Mouse (Mus musculus) forebrain, embryonic 12.5 days (tissue): Measurements from ENCODE around the gene Itsn1. TPM values are rescaled to one million over a fixed set of nuclear protein-coding genes. Genes with fewer than 3 reads are reported as not detected.

Experiments
- ATAC-seq: fragments of 200-750 bp; cut with Nextera tagmentation; 2 replicates; pipeline ENCODE4 v1.8.0; 2017; ENCODE audit warnings: moderate TSS enrichment; ENCODE audit not compliant: low FRiP score
- H3K27ac ChIP-seq: fragments of 300-500 bp; sonication (generic); 2 replicates; pipeline ENCODE4 v1.5.1; 2016; ENCODE audit warnings: mild to moderate bottlenecking
- H3K27me3 ChIP-seq: fragments of 300-500 bp; sonication (generic); 2 replicates; pipeline ENCODE4 v1.6.1; 2016; ENCODE audit warnings: mild to moderate bottlenecking
- H3K36me3 ChIP-seq: fragments of 300-500 bp; sonication (generic); replicated peaks from 2 replicates; pipeline ENCODE4 v1.6.1; 2016; ENCODE audit warnings: mild to moderate bottlenecking
- H3K4me1 ChIP-seq: fragments of 300-500 bp; sonication (generic); 2 replicates; pipeline ENCODE4 v1.6.1; 2016
- H3K4me2 ChIP-seq: fragments of 300-500 bp; sonication (generic); 2 replicates; pipeline ENCODE4 v1.6.1; 2016; ENCODE audit warnings: mild to moderate bottlenecking, moderate library complexity
- H3K4me3 ChIP-seq: fragments of 300-500 bp; sonication (generic); replicated peaks from 2 replicates; pipeline ENCODE4 v1.5.1; 2016; ENCODE audit warnings: mild to moderate bottlenecking
- H3K9ac ChIP-seq: fragments of 300-500 bp; sonication (generic); 2 replicates; pipeline ENCODE4 v1.6.1; 2016; ENCODE audit warnings: mild to moderate bottlenecking
- H3K9me3 ChIP-seq: fragments of 300-500 bp; sonication (generic); 2 replicates; pipeline ENCODE4 v1.6.1; 2016
- WGBS: fragments of 180-500 bp; shearing (Covaris S2); methylation state at CpG from one replicate; pipeline ENCODE4 v1.1.7; 2016; 5-methylcytosine and 5-hydroxymethylcytosine counted together
- polyA plus RNA-seq: library from polyadenylated mRNA; unstranded; fragments of >200 nt; fragmentation: Nextera tagmentation; extraction: Ambion mirVana; gene quantifications from 2 replicates; pipeline ENCODE4 v1.2.1, GENCODE M21; 2016

Itsn1 gene
- polyA plus RNA-seq, 1 experiment from 2014 or later = 65.4 TPM

DNA sequence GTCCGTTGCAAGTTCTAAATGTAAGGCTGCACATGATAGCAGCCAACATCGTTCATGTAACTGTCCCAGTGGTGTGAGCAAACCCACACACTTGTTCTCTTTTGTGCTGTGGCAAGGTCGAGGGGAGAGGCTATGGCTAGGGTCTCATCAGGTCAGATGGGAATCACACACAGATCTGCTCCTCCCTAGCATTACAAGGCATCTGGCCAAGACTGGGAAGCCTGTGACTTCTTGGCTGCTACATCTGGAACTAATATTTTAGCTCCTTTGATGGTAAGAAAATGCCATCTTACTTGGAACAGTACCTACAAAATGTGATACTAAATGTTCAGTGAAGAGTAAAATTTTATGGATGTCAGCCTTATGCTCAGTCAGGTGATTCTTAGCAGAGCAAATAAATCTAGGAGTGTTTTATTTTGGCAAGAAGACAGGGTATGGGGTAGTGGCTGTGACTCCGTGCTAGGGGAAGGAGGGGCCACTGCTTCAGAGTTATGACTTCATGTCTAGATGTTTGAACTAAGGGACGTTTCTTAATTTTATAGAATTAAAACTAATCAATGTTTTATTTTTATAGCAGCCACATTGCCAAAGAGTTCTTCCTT, 73.5 kb downstream of the Itsn1 start:
- no peak overlapping the region for H3K4me2 ChIP-seq
- WGBS = 81% methylated on average over 5 of the region's 5 CpGs
- H3K9ac ChIP-seq = no peak overlapping the region
- no peak overlapping the region for H3K27ac ChIP-seq
- H3K9me3 ChIP-seq = no peaks in the 10 kb centered on the region
- ATAC-seq = no peak
- H3K4me1 ChIP-seq = no peaks in the 10 kb centered on the region; the same call in 1 of the 2 replicates
- H3K27me3 ChIP-seq = no peaks in the 10 kb centered on the region
- no peak overlapping the region for H3K4me3 ChIP-seq
- H3K36me3 ChIP-seq = peaks cover 55% of the 10 kb centered on the region

DNA sequence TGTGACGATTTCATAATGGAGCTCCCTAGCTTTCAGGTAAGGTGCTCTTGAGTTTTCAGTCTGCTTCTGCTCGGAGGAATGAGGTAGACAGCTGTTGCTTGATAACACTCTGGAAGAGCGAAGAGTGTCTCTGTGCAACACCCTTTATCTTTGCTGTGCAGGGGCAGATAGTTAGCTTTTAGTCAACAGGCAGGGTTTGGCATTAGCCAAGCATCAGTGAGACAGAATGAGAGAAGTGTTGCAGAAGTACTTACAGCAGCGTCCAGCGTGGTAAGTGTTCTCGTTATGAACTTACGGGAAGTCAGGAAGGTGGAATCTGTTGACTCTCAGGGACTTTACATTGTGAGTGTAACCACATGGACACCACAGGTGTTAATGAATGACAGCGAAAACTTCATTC, 75.3 kb downstream of the Itsn1 start:
- H3K4me3 ChIP-seq = no peak overlapping the region
- WGBS = 92% methylated on average over 8 of the region's 8 CpGs

DNA sequence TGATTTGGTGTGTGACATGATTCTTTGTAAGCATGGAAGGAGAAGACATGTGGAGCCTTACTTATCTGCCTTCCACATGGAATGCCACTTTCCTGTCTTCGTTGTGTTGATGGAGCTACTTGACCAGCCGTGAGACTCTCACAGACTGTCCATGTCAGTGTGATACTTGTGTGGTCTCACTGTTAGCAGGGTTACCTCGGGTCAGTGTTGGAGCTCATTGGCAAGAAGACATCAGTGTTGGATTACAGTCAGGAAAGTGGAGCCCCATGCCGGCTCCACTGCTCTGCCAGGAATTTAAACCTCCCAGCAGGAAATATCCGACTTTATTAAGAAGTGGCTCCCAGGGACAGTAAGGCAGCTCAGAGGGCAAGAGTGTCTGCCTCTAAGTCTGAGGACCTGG, 75.8 kb downstream of the Itsn1 start:
- no peak overlapping the region for H3K4me2 ChIP-seq
- H3K36me3 ChIP-seq = peaks cover 59% of the 10 kb centered on the region
- WGBS = 81% methylated on average over 5 of the region's 5 CpGs
- H3K27ac ChIP-seq = no peak overlapping the region
- ATAC-seq = no peak
- no peaks in the 10 kb centered on the region for H3K27me3 ChIP-seq
- H3K9ac ChIP-seq = no peak overlapping the region
- no peaks in the 10 kb centered on the region for H3K4me1 ChIP-seq
- no peaks in the 10 kb centered on the region for H3K9me3 ChIP-seq
- H3K4me3 ChIP-seq = no peak overlapping the region

More for the DNA sequence above, 75.3 kb downstream of the Itsn1 start:
- no peaks in the 10 kb centered on the region for H3K27me3 ChIP-seq
- no peak for ATAC-seq
- no peak overlapping the region for H3K27ac ChIP-seq
- H3K9me3 ChIP-seq = no peaks in the 10 kb centered on the region
- H3K9ac ChIP-seq = no peak overlapping the region
- H3K36me3 ChIP-seq = peaks cover 55% of the 10 kb centered on the region
- H3K4me2 ChIP-seq = no peak overlapping the region
- no peaks in the 10 kb centered on the region for H3K4me1 ChIP-seq

DNA sequence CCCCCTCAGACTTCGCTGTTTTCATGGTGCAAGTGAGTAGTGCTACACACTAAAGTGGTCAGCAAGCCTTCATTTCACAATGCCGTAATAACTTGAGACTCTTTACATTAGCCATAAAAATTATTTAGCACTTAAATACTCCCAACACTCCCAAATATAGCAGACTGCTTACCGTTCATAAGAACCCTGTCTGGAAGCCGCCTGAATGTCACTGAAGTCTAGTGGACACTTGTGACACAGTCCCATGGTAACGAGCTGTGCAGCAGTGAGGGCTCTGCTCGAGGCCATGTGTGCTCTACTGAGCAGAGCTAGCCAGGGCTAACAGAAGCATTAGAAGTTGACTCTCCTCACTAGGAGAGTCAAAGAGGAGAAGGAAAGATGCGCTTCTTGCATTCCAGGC, 81.2 kb downstream of the Itsn1 start:
- Histone ChIP-seq H3K4me1 (no peaks in the 10 kb centered on the region), H3K9me3 (no peaks in the 10 kb centered on the region), H3K9ac (no peak overlapping the region), H3K4me2 (no peak overlapping the region), H3K36me3 (peaks cover 42% of the 10 kb centered on the region), H3K27ac (no peak overlapping the region), H3K4me3 (no peak overlapping the region), H3K27me3 (no peaks in the 10 kb centered on the region)
- ATAC-seq = no peak
- 87% methylated on average over 7 of the region's 7 CpGs for WGBS

DNA sequence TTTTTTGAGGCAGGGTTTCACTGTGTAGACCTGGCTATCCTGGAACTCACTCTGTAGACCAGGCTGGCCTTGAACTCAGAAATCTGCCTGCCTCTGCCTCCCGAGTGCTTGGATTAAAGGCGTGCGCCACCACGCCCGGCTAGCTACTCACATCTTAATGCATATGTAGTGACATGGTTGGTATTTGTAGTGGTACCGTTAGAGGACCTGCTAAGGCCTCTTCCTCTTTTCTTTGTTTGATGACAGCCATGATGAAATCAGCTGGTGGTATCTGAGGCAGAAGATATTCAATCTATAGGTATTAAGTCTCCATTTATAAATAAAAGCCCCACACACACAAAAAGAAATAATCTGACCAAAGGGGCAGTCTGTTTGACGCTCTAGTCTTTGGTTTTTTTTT, 82.3 kb downstream of the Itsn1 start:
- peaks cover 44% of the 10 kb centered on the region for H3K36me3 ChIP-seq
- no peak for ATAC-seq

DNA sequence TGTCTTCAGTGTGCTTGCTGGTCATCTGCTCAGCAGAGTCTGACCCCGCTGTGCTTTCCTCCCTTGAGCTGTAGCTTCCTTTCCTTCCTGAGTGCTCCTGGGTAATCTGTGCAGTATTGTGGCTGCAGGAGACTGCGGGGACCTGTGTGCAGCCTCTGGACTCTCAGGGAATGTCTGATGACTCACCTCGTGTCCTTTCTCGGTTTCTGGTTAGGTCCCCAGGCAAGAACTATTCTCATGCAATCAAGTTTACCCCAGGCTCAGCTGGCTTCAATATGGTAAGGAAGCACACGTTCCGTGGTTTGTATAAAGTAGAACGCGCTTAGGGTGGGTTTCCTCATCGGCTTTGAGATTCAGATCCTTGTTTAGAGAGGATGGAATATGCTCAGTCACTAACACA, 82.8 kb downstream of the Itsn1 start:
- no peak overlapping the region for H3K9ac ChIP-seq
- 94% methylated on average over 9 of the region's 9 CpGs for WGBS
- H3K4me3 ChIP-seq = no peak overlapping the region
- no peaks in the 10 kb centered on the region for H3K9me3 ChIP-seq
- H3K4me2 ChIP-seq = no peak overlapping the region
- H3K4me1 ChIP-seq = no peaks in the 10 kb centered on the region
- ATAC-seq = no peak
- peaks cover 47% of the 10 kb centered on the region for H3K36me3 ChIP-seq
- no peak overlapping the region for H3K27ac ChIP-seq
- no peaks in the 10 kb centered on the region for H3K27me3 ChIP-seq

More for the DNA sequence above, 82.3 kb downstream of the Itsn1 start:
- Histone ChIP-seq H3K4me1 (no peaks in the 10 kb centered on the region), H3K27ac (no peak overlapping the region), H3K27me3 (no peaks in the 10 kb centered on the region), H3K4me3 (no peak overlapping the region), H3K9ac (no peak overlapping the region), H3K4me2 (no peak overlapping the region), H3K9me3 (no peaks in the 10 kb centered on the region)
- WGBS = 90% methylated on average over 7 of the region's 7 CpGs

DNA sequence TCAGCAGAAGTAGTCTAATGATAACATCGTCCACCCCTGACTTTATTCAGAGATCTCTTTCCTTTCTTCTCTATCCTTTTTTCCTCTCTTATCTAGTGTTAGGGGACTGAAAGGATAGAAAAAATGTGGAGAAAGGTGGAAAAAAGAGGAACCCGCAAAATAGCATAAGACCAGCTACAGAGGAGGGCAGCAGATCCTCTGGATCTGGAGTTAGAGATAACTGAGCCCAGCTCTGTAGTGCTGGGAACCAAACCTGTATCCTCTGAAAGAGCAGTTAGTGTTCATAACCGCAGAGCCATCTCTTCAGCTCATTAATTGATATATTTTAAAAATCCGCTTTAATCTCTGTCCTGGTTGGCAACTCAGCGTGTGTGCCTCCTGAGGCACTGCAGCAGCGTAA, 84.5 kb downstream of the Itsn1 start:
- Histone ChIP-seq H3K4me1 (no peaks in the 10 kb centered on the region), H3K36me3 (peaks cover 57% of the 10 kb centered on the region), H3K9me3 (no peaks in the 10 kb centered on the region), H3K9ac (no peak overlapping the region), H3K4me3 (no peak overlapping the region), H3K27ac (no peak overlapping the region), H3K27me3 (no peaks in the 10 kb centered on the region), H3K4me2 (no peak overlapping the region)
- ATAC-seq = no peak
- WGBS = 93% methylated on average over 6 of the region's 6 CpGs

DNA sequence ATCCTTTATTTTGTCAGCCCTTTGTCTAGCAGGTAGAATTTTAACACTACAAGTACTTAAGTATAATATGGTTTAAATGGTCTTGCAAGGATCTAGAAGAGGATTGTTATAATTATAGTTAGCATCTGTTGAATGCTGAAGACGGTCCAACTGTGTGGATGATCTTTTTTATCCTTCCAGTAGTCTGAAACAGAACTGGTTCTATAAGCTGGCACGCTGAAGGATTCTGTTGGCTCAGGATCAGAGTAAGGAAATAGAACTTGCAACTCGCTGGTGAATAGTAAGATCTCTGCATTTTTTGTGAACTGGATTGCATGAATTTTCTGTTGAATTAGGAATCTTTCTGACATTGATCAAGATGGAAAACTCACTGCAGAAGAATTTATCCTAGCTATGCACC, 86.0 kb downstream of the Itsn1 start:
- no peaks in the 10 kb centered on the region for H3K4me1 ChIP-seq

DNA sequence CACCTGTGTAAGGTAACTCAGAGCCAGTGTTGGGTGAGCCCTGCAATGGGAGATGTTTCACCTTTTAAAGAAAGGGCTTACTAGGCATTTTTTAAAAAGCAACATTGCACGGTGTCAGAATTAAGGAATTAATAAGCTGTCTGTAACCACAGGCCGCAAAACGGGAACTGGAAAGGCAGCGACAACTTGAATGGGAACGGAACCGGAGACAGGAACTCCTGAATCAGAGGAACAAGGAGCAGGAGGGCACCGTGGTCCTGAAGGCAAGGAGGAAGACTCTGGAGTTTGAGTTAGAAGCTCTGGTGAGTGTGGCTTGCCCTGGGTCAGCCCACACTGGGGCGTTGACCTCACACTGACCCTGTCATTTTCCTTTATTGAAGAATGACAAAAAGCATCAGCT, 91.2 kb downstream of the Itsn1 start:
- no peak for ATAC-seq
- 94% methylated on average over 8 of the region's 8 CpGs for WGBS
- no peaks in the 10 kb centered on the region for H3K9me3 ChIP-seq
- no peak overlapping the region for H3K4me3 ChIP-seq
- H3K27me3 ChIP-seq = no peaks in the 10 kb centered on the region
- H3K36me3 ChIP-seq = peaks cover 79% of the 10 kb centered on the region
- no peak overlapping the region for H3K9ac ChIP-seq
- no peak overlapping the region for H3K4me2 ChIP-seq
- H3K27ac ChIP-seq = no peak overlapping the region
- no peaks in the 10 kb centered on the region for H3K4me1 ChIP-seq

More for the DNA sequence above, 86.0 kb downstream of the Itsn1 start:
- Histone ChIP-seq H3K4me3 (no peak overlapping the region), H3K9ac (no peak overlapping the region), H3K9me3 (no peaks in the 10 kb centered on the region), H3K4me2 (no peak overlapping the region), H3K36me3 (peaks cover 66% of the 10 kb centered on the region), H3K27me3 (no peaks in the 10 kb centered on the region), H3K27ac (no peak overlapping the region)
- 93% methylated on average over 3 of the region's 3 CpGs for WGBS
- ATAC-seq = no peak

DNA sequence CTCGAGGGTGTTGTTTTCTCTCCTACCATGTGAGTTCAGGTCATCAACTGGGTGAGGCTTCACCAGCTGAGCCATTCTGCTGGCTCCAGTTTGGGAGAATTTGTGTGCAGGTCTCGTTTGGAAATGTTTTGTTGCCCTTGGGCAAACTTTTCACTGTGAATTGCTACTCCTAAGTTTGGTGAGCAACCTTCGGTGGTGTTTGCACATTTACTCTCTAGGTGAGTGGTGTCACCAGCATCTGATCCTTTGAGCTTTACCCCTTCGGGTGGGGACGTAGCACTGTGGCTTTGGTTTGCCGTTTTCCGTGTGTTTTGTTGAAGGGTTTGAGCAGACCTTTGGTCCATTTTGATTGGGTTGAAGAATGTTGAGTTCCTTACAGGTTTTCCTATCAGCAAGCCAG, 93.2 kb downstream of the Itsn1 start:
- Histone ChIP-seq H3K4me1 (peaks cover 11% of the 10 kb centered on the region), H3K9me3 (no peaks in the 10 kb centered on the region), H3K36me3 (peaks cover 59% of the 10 kb centered on the region), H3K4me3 (no peak overlapping the region), H3K9ac (no peak overlapping the region), H3K27me3 (no peaks in the 10 kb centered on the region), H3K4me2 (no peak overlapping the region), H3K27ac (no peak overlapping the region)
- no peak for ATAC-seq
- WGBS = 95% methylated on average over 7 of the region's 7 CpGs

DNA sequence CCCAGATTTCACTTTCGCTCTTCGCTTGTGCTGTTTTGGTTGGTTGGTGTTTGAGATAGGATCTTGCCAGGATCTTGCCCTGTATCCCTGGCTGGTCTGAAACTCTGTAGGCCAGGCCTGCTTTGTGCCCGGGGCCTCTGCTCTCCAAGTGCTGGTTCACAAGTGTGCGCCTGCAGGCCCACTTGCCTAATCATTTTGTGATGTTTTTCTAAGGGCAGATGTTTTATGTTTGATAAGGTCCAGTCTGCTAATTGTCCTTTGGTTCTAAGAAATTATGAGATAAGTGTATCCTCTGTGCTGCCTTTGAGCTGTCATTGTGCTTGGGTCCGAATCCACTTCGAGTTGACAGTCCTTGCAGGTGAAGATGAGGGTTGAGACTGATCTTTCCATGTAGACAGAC, 93.7 kb downstream of the Itsn1 start:
- H3K4me1 ChIP-seq = peaks cover 11% of the 10 kb centered on the region
- H3K9ac ChIP-seq = no peak overlapping the region
- no peak for ATAC-seq
- H3K27ac ChIP-seq = no peak overlapping the region
- H3K4me3 ChIP-seq = no peak overlapping the region
- WGBS = 89% methylated on average over 6 of the region's 6 CpGs
- no peak overlapping the region for H3K4me2 ChIP-seq
- no peaks in the 10 kb centered on the region for H3K9me3 ChIP-seq
- H3K27me3 ChIP-seq = no peaks in the 10 kb centered on the region
- peaks cover 55% of the 10 kb centered on the region for H3K36me3 ChIP-seq

DNA sequence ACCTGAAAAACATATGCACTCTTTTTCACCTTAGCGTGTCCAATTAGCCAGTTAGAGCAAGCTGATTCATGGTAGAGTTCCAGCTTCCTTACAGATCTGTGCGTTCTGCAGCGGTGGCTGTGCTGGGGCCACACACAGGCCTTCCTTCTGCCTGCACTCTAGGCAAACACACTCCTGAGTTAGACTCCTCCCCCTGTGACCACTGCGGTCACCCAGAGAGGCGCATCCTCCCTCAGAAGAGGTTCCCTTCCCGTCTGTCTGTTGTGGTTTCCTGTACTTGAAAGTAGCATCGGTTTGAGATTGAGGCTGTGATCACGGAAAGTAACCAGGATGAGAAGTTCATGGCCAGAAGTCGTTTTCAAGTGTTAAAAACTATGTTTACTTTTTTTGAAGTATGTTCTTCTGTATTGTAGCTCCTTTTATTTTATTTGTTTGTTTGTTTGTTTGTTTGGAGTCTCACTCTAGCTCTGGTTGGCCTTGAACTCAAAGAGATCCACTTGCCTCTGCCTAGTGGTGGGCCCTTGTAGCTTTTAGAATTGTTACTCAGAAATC, 96.8 kb downstream of the Itsn1 start:
- Histone ChIP-seq H3K4me1 (peaks cover 22% of the 10 kb centered on the region), H3K27ac (no peak overlapping the region), H3K9me3 (no peaks in the 10 kb centered on the region), H3K4me2 (no peak overlapping the region), H3K4me3 (no peak overlapping the region), H3K27me3 (no peaks in the 10 kb centered on the region), H3K9ac (no peak overlapping the region), H3K36me3 (peaks cover 42% of the 10 kb centered on the region)
- ATAC-seq = no peak
- WGBS = 74% methylated on average over 9 of the region's 9 CpGs

DNA sequence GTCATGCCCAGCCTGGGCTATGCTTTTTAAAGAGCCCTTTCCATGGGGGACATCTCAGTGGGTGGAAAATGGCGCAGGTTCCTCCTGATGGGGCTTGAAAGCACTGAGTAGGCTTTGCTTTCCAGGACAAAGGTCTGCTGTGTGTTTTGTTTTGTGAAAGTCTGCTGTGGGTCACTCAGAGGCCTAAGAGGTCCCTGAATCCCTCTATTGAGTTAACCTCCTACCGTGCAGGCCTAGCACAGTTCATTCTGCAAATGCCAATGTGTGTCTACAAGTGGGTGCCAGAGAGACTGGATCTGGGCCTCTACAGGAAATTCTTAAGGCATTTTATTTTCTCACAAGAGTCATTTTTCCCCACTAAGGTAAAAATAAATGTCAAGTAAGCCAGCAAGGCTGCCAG, 97.8 kb downstream of the Itsn1 start:
- 24% methylated on average over 2 of the region's 2 CpGs for WGBS
- Histone ChIP-seq H3K4me1 (peaks cover 22% of the 10 kb centered on the region), H3K27me3 (no peaks in the 10 kb centered on the region), H3K36me3 (peaks cover 38% of the 10 kb centered on the region), H3K4me2 (no peak overlapping the region), H3K9me3 (no peaks in the 10 kb centered on the region), H3K9ac (no peak overlapping the region), H3K27ac (peak overlapping the region; percentile 65), H3K4me3 (no peak overlapping the region)
- ATAC-seq = no peak
